ENCODE assay signal across 9 mouse cellular contexts in the genomic region with DNA sequence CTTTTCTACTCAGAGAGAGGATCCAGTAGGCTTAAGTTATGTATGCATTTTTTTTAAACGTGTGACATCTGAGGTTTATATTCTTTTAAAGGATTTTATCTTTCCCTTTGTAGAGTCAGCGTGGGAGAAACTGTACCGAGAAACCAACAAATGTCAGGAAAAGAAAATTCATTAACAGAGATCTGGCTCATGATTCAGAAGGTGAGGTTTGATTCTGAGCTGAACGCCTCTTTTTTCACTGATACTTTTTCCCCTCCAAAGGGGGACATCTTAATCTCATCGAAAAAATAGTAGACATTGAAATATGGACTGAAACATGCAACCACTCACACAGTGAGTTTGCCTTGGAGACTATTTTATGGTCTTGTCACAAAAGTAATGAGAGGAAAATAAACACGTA. TPM values are rescaled to one million over a fixed set of nuclear protein-coding genes. Genes with fewer than 3 reads are reported as not detected.
A peak's percentile ranks its signal among the peaks of the same experiment; 100 is the strongest.
DNase-seq lines count a peak whose midpoint lies in the region; ATAC-seq and TF ChIP-seq lines count a peak whose summit lies in the region.
"Had no signal": no experiment of that assay in that cellular context is flagged by ENCODE, and none has a peak within 500 bp of the region (broad histone marks: within the 10 kb centered on the region; RNA-seq: fewer than 3 reads in every experiment).

No protein-coding gene starts in this region.

- TF ChIP-seq CTCF in cortical plate, adult 2 months (IDR thresholded peaks at IDR 0.05; ENCODE audit: extremely low read depth, insufficient read depth, low read length), result no peak

- ATAC-seq in heart, embryonic 14.5 days (ENCODE audit: insufficient number of reproducible peaks, insufficient read depth, low FRiP score, low read depth), result no peak
- ATAC-seq in hindbrain, embryonic 11.5 days (ENCODE audit: low FRiP score), result no peak
- ATAC-seq in midbrain, embryonic 13.5 days, result no peak
- ATAC-seq in megakaryocyte, adult 5-6 weeks (ENCODE audit: poor library complexity, severe bottlenecking), result no peak
- ATAC-seq: CD4-positive, CD25-positive, alpha-beta regulatory T cell, adult 4 months had no signal

- H3K4me3 ChIP-seq in heart, embryonic 14.5 days (ENCODE audit: control insufficient read depth in 1 of 2, insufficient read depth in 1 of 2, low read depth in 1 of 2, low read length in 2 of 2), result peak overlapping the region; percentile 66 to 72
- peak overlapping the region; percentile 84 for H3K4me3 ChIP-seq in cortical plate, adult 2 months (ENCODE audit: insufficient read depth, low read length)
- peak overlapping the region; percentile 57; the same call in 1 of the 2 replicates for H3K4me3 ChIP-seq in hindbrain, embryonic 11.5 days (ENCODE audit: low read depth, low read length)
- H3K4me3 ChIP-seq in midbrain, embryonic 13.5 days (replicated peaks), result peak overlapping the region; percentile 62; the same call in 1 of the 2 replicates

- H3K27me3 ChIP-seq in heart, embryonic 14.5 days (ENCODE audit: control insufficient read depth, insufficient read depth, low read length), result no peaks in the 10 kb centered on the region
- H3K27me3 ChIP-seq in hindbrain, embryonic 11.5 days (ENCODE audit: control insufficient read depth, insufficient read depth, low read length), result no peaks in the 10 kb centered on the region; the same call in 1 of the 2 replicates
- peaks cover 4% of the 10 kb centered on the region; the same call in 1 of the 2 replicates for H3K27me3 ChIP-seq in midbrain, embryonic 13.5 days

- no peaks in the 10 kb centered on the region; a peak in 1 of 4 replicates for H3K4me1 ChIP-seq in heart, embryonic 14.5 days (ENCODE audit: control insufficient read depth in 2 of 2, insufficient read depth in 2 of 2, low read length in 2 of 2)
- H3K4me1 ChIP-seq in cortical plate, adult 2 months (ENCODE audit: control insufficient read depth, insufficient read depth, low read length), result no peaks in the 10 kb centered on the region
- 0 out of 2 replicates have a peak, but pooled peaks cover 2% of the 10 kb centered on the region for H3K4me1 ChIP-seq in hindbrain, embryonic 11.5 days (replicated peaks; ENCODE audit: control insufficient read depth, insufficient read depth, low read length)
- H3K4me1 ChIP-seq in midbrain, embryonic 13.5 days (replicated peaks), result peaks cover 13% of the 10 kb centered on the region

- H3K9me3 ChIP-seq in heart, embryonic 14.5 days (ENCODE audit: control insufficient read depth, low read length), result no peaks in the 10 kb centered on the region
- no peaks in the 10 kb centered on the region for H3K9me3 ChIP-seq in hindbrain, embryonic 11.5 days (ENCODE audit: control insufficient read depth, low read length)
- no peaks in the 10 kb centered on the region for H3K9me3 ChIP-seq in midbrain, embryonic 13.5 days

- no peak for TF ChIP-seq POLR2A in cortical plate, adult 2 months (IDR thresholded peaks at IDR 0.05; ENCODE audit: extremely low read depth, insufficient read depth, low read length)

- peak overlapping the region; percentile 96 for H3K4me2 ChIP-seq in heart, embryonic 14.5 days (ENCODE audit: low read length)
- H3K4me2 ChIP-seq in hindbrain, embryonic 11.5 days (replicated peaks; ENCODE audit: low read depth, low read length), result peak overlapping the region; percentile 73; the same call in 1 of the 2 replicates
- peak overlapping the region; percentile 99 for H3K4me2 ChIP-seq in midbrain, embryonic 13.5 days (replicated peaks)

- DNase-seq in heart, adult 9 months (ENCODE audit: low spot score in 2 of 2), result no peak
- DNase-seq in hindbrain, embryonic 11.5 days (ENCODE audit: low spot score), result no peak
- DNase-seq in urinary bladder, postnatal 4 days (ENCODE audit: low spot score in 2 of 2), result no peak
- no peak for DNase-seq in cerebellum, postnatal 25 days

- peak overlapping the region; percentile 82 for H3K9ac ChIP-seq in heart, embryonic 14.5 days (ENCODE audit: low read length)
- H3K9ac ChIP-seq in hindbrain, embryonic 11.5 days (ENCODE audit: low read depth, low read length), result no peak overlapping the region
- no peak overlapping the region for H3K9ac ChIP-seq in midbrain, embryonic 13.5 days (replicated peaks)

- no peaks in the 10 kb centered on the region for H3K36me3 ChIP-seq in heart, embryonic 14.5 days (ENCODE audit: control insufficient read depth, insufficient read depth, low read length)
- H3K36me3 ChIP-seq in hindbrain, embryonic 11.5 days (ENCODE audit: control insufficient read depth, insufficient read depth, low read length), result no peaks in the 10 kb centered on the region
- no peaks in the 10 kb centered on the region for H3K36me3 ChIP-seq in midbrain, embryonic 13.5 days

- WGBS in heart, embryonic 14.5 days, result 40% methylated on average over 6 of the region's 6 CpGs
- WGBS in hindbrain, embryonic 11.5 days, result 59% methylated on average over 6 of the region's 6 CpGs
- WGBS in midbrain, embryonic 13.5 days, result 57% methylated on average over 6 of the region's 6 CpGs

- peak overlapping the region in 1 of 2 experiments; percentile 95; a peak in 2 of 4 replicates for H3K27ac ChIP-seq in heart, embryonic 14.5 days (replicated peaks in 1 of 2; ENCODE audit: control insufficient read depth in 1 of 2, insufficient read depth in 1 of 2, low read depth in 2 of 2, low read length in 2 of 2)
- no peak overlapping the region for H3K27ac ChIP-seq in cortical plate, adult 2 months (ENCODE audit: insufficient read depth, low read length)
- no peak overlapping the region for H3K27ac ChIP-seq in hindbrain, embryonic 11.5 days (ENCODE audit: low read depth, low read length)
- H3K27ac ChIP-seq in midbrain, embryonic 13.5 days, result no peak overlapping the region

RNA-seq across cellular contexts. Expression of a gene that starts 2.5 kb away (rescaled TPM):
- 40.5 and 43.2 TPM in 2 replicates for polyA plus RNA-seq in heart, embryonic 14.5 days (2014; fragmentation: Nextera tagmentation; extraction: Ambion mirVana)
- polyA plus RNA-seq in cortical plate, adult 2 months (2012; rRNA removed), result 31.5 and 34.6 TPM in 2 replicates
- polyA plus RNA-seq in hindbrain, embryonic 11.5 days (2014; fragmentation: Nextera tagmentation; extraction: Ambion mirVana), result 14.8 and 17.7 TPM in 2 replicates
- polyA plus RNA-seq in midbrain, embryonic 13.5 days (2015; fragmentation: Nextera tagmentation; extraction: Ambion mirVana), result 17.0 and 19.4 TPM in 2 replicates
- total RNA-seq in megakaryocyte, adult 5-6 weeks (2015), result 1.1 and 1.6 TPM in 2 replicates
- total RNA-seq in megakaryocyte, adult 5-6 weeks (2017), result 0.59 and 2.5 TPM in 2 replicates
